Mouse (Mus musculus) CH12.LX (cell line): Measurements from ENCODE around the gene Tac1. TPM values are rescaled to one million over a fixed set of nuclear protein-coding genes. Genes with fewer than 3 reads are reported as not detected.

Experiments used
- DNase-seq: peaks from one replicate; pipeline ENCODE4 v3.0.0-alpha.2; 2013; ENCODE audit errors: extremely low read depth
- H3K27ac ChIP-seq: 2 replicates; pipeline ENCODE4 v1.5.1; 2012; ENCODE audit warnings: low read depth, mild to moderate bottlenecking, control low read depth, moderate library complexity; ENCODE audit not compliant: insufficient read depth
- H3K27me3 ChIP-seq: replicated peaks from 2 replicates; pipeline ENCODE3; 2012; ENCODE audit warnings: inconsistent platforms
- H3K36me3 ChIP-seq, 2 experiments: replicated peaks in 1 of 2; 2 replicates each; pipeline versions ENCODE3 to v1.6.1; 2012; ENCODE audit warnings: inconsistent platforms in 1 of 2, low read length in 1 of 2, mild to moderate bottlenecking in 1 of 2, mixed read lengths in 1 of 2, moderate library complexity in 1 of 2; ENCODE audit not compliant: control insufficient read depth in 1 of 2, insufficient read depth in 1 of 2
- H3K4me1 ChIP-seq, 2 experiments: 2 replicates each; pipeline ENCODE4 v1.6.1; 2012; ENCODE audit warnings: inconsistent platforms in 1 of 2, moderate library complexity in 1 of 2; ENCODE audit not compliant: insufficient read depth in 2 of 2, control insufficient read depth in 1 of 2
- H3K4me2 ChIP-seq: 2 replicates; pipeline ENCODE4 v1.6.1; 2012; ENCODE audit warnings: low read depth, mild to moderate bottlenecking, control low read depth; ENCODE audit not compliant: poor library complexity, insufficient read depth, severe bottlenecking
- H3K4me3 ChIP-seq, 3 experiments: fragments of 150-350 bp in 1 of 3; sonication (generic) in 1 of 3; replicated peaks in 1 of 3; 2 replicates each; pipeline versions ENCODE3 to v1.5.1; 2011 to 2012; ENCODE audit warnings: low read depth in 2 of 3, low read length in 2 of 3, mild to moderate bottlenecking in 2 of 3, moderate library complexity in 2 of 3, control low read depth in 1 of 3, improper control_type of control experiment in 1 of 3, inconsistent platforms in 1 of 3, mixed read lengths in 1 of 3; ENCODE audit not compliant: poor library complexity in 1 of 3
- H3K79me2 ChIP-seq: replicated peaks from 2 replicates; pipeline ENCODE4 v1.6.1; 2012; ENCODE audit warnings: mild to moderate bottlenecking, moderate library complexity; ENCODE audit not compliant: control insufficient read depth, poor library complexity, insufficient read depth, severe bottlenecking; ENCODE audit errors: extremely low read depth
- H3K9ac ChIP-seq: 2 replicates; pipeline ENCODE4 v1.6.1; 2012; ENCODE audit warnings: low read depth, mild to moderate bottlenecking, control low read depth, moderate library complexity; ENCODE audit not compliant: insufficient read depth
- H3K9me3 ChIP-seq: replicated peaks from 2 replicates; pipeline ENCODE3; 2012; ENCODE audit warnings: low read length, inconsistent platforms, mixed read lengths
- CHD1 ChIP-seq: IDR thresholded peaks from 2 replicates; pipeline ENCODE4 v1.6.1; 2012; ENCODE audit warnings: low read depth, low read length, improper control_type of control experiment, inconsistent platforms
- CHD2 ChIP-seq: IDR thresholded peaks from 2 replicates; pipeline ENCODE4 v1.6.1; 2011; ENCODE audit warnings: low read length, improper control_type of control experiment
- CTCF ChIP-seq, 2 experiments: IDR thresholded peaks in 1 of 2; conservative IDR thresholded peaks in 1 of 2; 2 replicates each; pipeline ENCODE4 v1.5.1; 2011 to 2012; ENCODE audit warnings: low read depth in 2 of 2, low read length in 2 of 2, improper control_type of control experiment in 1 of 2, inconsistent platforms in 1 of 2, mild to moderate bottlenecking in 1 of 2, moderate library complexity in 1 of 2
- E2F4 ChIP-seq: IDR thresholded peaks from 2 replicates; pipeline ENCODE4 v1.6.1; 2011; ENCODE audit warnings: low read depth, low read length, improper control_type of control experiment; ENCODE audit not compliant: insufficient replicate concordance
- ELF1 ChIP-seq: IDR thresholded peaks from 2 replicates; pipeline ENCODE4 v1.6.1; 2014; ENCODE audit warnings: low read depth, mild to moderate bottlenecking, inconsistent platforms, low read length, improper control_type of control experiment
- EP300 ChIP-seq: IDR thresholded peaks from 2 replicates; pipeline ENCODE4 v1.6.1; 2011; ENCODE audit warnings: low read length, improper control_type of control experiment
- ETS1 ChIP-seq: conservative IDR thresholded peaks from 2 replicates; pipeline ENCODE4 v1.6.1; 2012; ENCODE audit warnings: low read depth, mild to moderate bottlenecking, inconsistent platforms, low read length, improper control_type of control experiment, moderate library complexity
- GABPA ChIP-seq: IDR thresholded peaks from 2 replicates; pipeline ENCODE4 v1.6.1; 2012; ENCODE audit warnings: low read depth, low read length, improper control_type of control experiment, inconsistent platforms; ENCODE audit not compliant: insufficient replicate concordance
- JUN ChIP-seq: IDR thresholded peaks from 2 replicates; pipeline ENCODE4 v1.6.1; 2011; ENCODE audit warnings: low read depth, mild to moderate bottlenecking, low read length, improper control_type of control experiment, moderate library complexity; ENCODE audit not compliant: insufficient read depth
- KAT2A ChIP-seq: IDR thresholded peaks from 2 replicates; pipeline ENCODE4 v1.6.1; 2012; ENCODE audit warnings: low read length, improper control_type of control experiment, inconsistent platforms; ENCODE audit not compliant: insufficient replicate concordance
- MAX ChIP-seq: IDR thresholded peaks from 2 replicates; pipeline ENCODE4 v1.6.1; 2011; ENCODE audit warnings: low read length, improper control_type of control experiment
- MEF2A ChIP-seq: IDR thresholded peaks from 2 replicates; pipeline ENCODE4 v1.6.1; 2014; ENCODE audit warnings: low read depth, mild to moderate bottlenecking, inconsistent platforms, low read length, improper control_type of control experiment, borderline replicate concordance
- MXI1 ChIP-seq: IDR thresholded peaks from 2 replicates; pipeline ENCODE4 v1.6.1; 2011; ENCODE audit warnings: mild to moderate bottlenecking, low read depth, low read length, improper control_type of control experiment
- NRF1 ChIP-seq: IDR thresholded peaks from 2 replicates; pipeline ENCODE4 v1.6.1; 2014; ENCODE audit warnings: low read depth, mild to moderate bottlenecking, inconsistent platforms, low read length, improper control_type of control experiment, moderate library complexity
- PAX5 ChIP-seq: IDR thresholded peaks from 2 replicates; pipeline ENCODE4 v1.6.1; 2012; ENCODE audit warnings: low read length, inconsistent platforms, mixed read lengths
- POLR2A ChIP-seq: IDR thresholded peaks from 2 replicates; pipeline ENCODE4 v1.6.1; 2011; ENCODE audit warnings: low read depth, mild to moderate bottlenecking, improper control_type of control experiment, low read length
- POLR2AphosphoS2 ChIP-seq: IDR thresholded peaks from 2 replicates; pipeline ENCODE4 v1.6.1; 2011; ENCODE audit warnings: low read depth, low read length, improper control_type of control experiment
- SIN3A ChIP-seq: IDR thresholded peaks from 2 replicates; pipeline ENCODE4 v1.6.1; 2012; ENCODE audit warnings: low read length, improper control_type of control experiment, inconsistent platforms
- SMC3 ChIP-seq: IDR thresholded peaks from 2 replicates; pipeline ENCODE4 v1.6.1; 2011; ENCODE audit warnings: low read depth, low read length, improper control_type of control experiment
- TCF12 ChIP-seq: IDR thresholded peaks from 2 replicates; pipeline ENCODE4 v1.6.1; 2014; ENCODE audit warnings: low read depth, mild to moderate bottlenecking, inconsistent platforms, low read length, improper control_type of control experiment
- USF1 ChIP-seq: IDR thresholded peaks from 2 replicates; pipeline ENCODE4 v1.6.1; 2014; ENCODE audit warnings: low read depth, mild to moderate bottlenecking, inconsistent platforms, low read length, improper control_type of control experiment
- ZMIZ1 ChIP-seq: IDR thresholded peaks from 2 replicates; pipeline ENCODE4 v1.6.1; 2012; ENCODE audit warnings: low read depth, mild to moderate bottlenecking, inconsistent platforms, low read length, improper control_type of control experiment
- ZNF384 ChIP-seq: IDR thresholded peaks from 2 replicates; pipeline ENCODE4 v1.6.1; 2012; ENCODE audit warnings: low read depth, low read length, improper control_type of control experiment, inconsistent platforms
- dilution Hi-C: fragments of 300-500 bp; cut with MboI; formaldehyde crosslinking; loops from 2 replicates; pipeline ENCODE4 v1.14.3; 2020; ENCODE audit warnings: low sequenced_read_pairs; ENCODE audit not compliant: extremely low pct_unique_long_range_greater_than_20kb, extremely low pct_ligation_motif_present
- in situ Hi-C: fragments of 300-500 bp; cut with MboI; formaldehyde crosslinking; loops from 3 replicates; pipeline ENCODE4 v1.14.3; 2019; ENCODE audit warnings: low sequenced_read_pairs, low pct_ligation_motif_present, low pct_unique_long_range_greater_than_20kb, mixed read lengths
- polyA plus RNA-seq: library from polyadenylated mRNA; unstranded; fragments of >175 nt; gene quantifications from 2 replicates; pipeline ENCODE4 v1.2.1, GENCODE M21; 2012; ENCODE audit warnings: low read depth; ENCODE audit not compliant: insufficient read length
- total RNA-seq, 2 experiments: library from RNA; depleted of rRNA; stranded (reverse); fragments of 300-350 nt in 1 of 2; fragments of >200 nt in 1 of 2; gene quantifications; 2 replicates each; pipeline ENCODE4 v1.2.3; 2012 to 2014

Gene Tac1
- total and polyA plus RNA-seq, 3 experiments, result not detected

DNA sequence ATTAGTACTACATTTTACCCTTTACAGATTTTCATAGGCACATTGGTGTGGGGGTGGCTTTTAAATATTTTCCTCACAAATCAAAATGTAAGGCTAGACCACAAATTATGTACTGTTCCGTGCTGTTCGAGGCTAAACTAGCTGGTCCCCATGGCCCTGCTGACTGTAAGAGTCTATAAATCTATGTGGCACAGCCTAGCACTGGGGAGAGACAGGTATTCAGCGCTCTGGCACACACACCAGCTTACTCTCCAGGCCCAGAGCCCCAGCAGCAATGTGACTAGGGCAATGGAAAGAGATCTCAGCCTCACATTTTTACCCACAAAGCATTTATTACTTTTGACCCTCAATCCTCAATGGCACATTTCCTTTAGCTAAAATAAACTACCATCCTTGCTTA is 9.9 kb downstream of the Tac1 start:
- in situ Hi-C loops, result no loop called here
- dilution Hi-C loops, result no loop called here
- no peak overlapping the region for H3K9ac ChIP-seq
- no peak for DNase-seq
- H3K36me3 ChIP-seq, result no peaks in the 10 kb centered on the region
- no peak overlapping the region for H3K27ac ChIP-seq
- no peak overlapping the region for H3K4me3 ChIP-seq
- H3K9me3 ChIP-seq, result no peaks in the 10 kb centered on the region
- no peaks in the 10 kb centered on the region for H3K27me3 ChIP-seq
- no peaks in the 10 kb centered on the region for H3K79me2 ChIP-seq
- TF ChIP-seq CTCF (conservative IDR thresholded peaks at IDR 0.05 in 1 of 2, IDR thresholded peaks at IDR 0.05 in 1 of 2; ENCODE audit: low read depth in 2 of 2, low read length in 2 of 2), result no peak
- no peak for TF ChIP-seq KAT2A
- no peak for TF ChIP-seq POLR2A
- no peak for TF ChIP-seq E2F4
- no peak for TF ChIP-seq USF1
- no peak for TF ChIP-seq PAX5
- TF ChIP-seq SMC3, result no peak
- no peak for TF ChIP-seq CHD1
- TF ChIP-seq TCF12, result no peak
- no peak for TF ChIP-seq MXI1
- TF ChIP-seq ZNF384, result no peak
- no peak for TF ChIP-seq MEF2A
- no peak for TF ChIP-seq MAX
- TF ChIP-seq ETS1, result no peak
- TF ChIP-seq JUN, result no peak
- H3K4me1 ChIP-seq, result 0 out of 4 replicates have a peak, but pooled peaks cover 0 to 2% of the 10 kb centered on the region in 2 experiments
- H3K4me2 ChIP-seq, result peak overlapping the region; percentile 36; the same call in 1 of the 2 replicates

- Histone ChIP-seq H3K4me2 (no peak overlapping the region), H3K27ac (no peak overlapping the region)
- dilution Hi-C loops, result no loop called here
- no peak for TF ChIP-seq CTCF (conservative IDR thresholded peaks at IDR 0.05 in 1 of 2, IDR thresholded peaks at IDR 0.05 in 1 of 2; ENCODE audit: low read depth in 2 of 2, low read length in 2 of 2)
- no peak for TF ChIP-seq GABPA
- TF ChIP-seq EP300, result no peak
- no peak for TF ChIP-seq CHD2
- TF ChIP-seq PAX5, result no peak
- no peak for TF ChIP-seq POLR2AphosphoS2
- no peak for TF ChIP-seq NRF1
- TF ChIP-seq ZMIZ1, result no peak
- TF ChIP-seq ELF1, result no peak
- TF ChIP-seq SIN3A, result no peak
- TF ChIP-seq, all 38 proteins: peak for 0
- in situ Hi-C loops, result no loop called here
- Histone ChIP-seq H3K4me3 (no peak overlapping the region), H3K27me3 (no peaks in the 10 kb centered on the region), H3K4me1 (0 out of 4 replicates have a peak, but pooled peaks cover 0 to 2% of the 10 kb centered on the region in 2 experiments), H3K79me2 (no peaks in the 10 kb centered on the region), H3K36me3 (no peaks in the 10 kb centered on the region), H3K9ac (no peak overlapping the region), H3K9me3 (no peaks in the 10 kb centered on the region)
- DNase-seq, result no peak
These were observed 16.5 kb downstream of the Tac1 start for GRCm38 (mm10) chr6:7571144-7571543.
